Mouse (Mus musculus) fibroblast of lung, adult 2 months (primary cell): ENCODE data around the gene Mark3.
A peak's percentile ranks its signal among the peaks of the same experiment; 100 is the strongest.
"Not testable (repeated sequence)": the region's sequence is repeated elsewhere in the genome, so short reads cannot be mapped to it uniquely, and the experiment has no call there.

ENCODE experiments used
- DNase-seq: peaks from one replicate; pipeline ENCODE4 v3.0.0-alpha.2; 2011; ENCODE audit warnings: low read depth

Gene Mark3

GRCm38 (mm10) chr12:111652953-111653352 lies 78.6 kb downstream of the Mark3 start:
- no peak for DNase-seq

GRCm38 (mm10) chr12:111653434-111653833 lies 79.1 kb downstream of the Mark3 start:
- DNase-seq: no peak

- DNase-seq: no peak
Observed at GRCm38 (mm10) chr12:111655695-111656094, 81.4 kb downstream of the Mark3 start.

- DNase-seq: no peak
Observed at GRCm38 (mm10) chr12:111659331-111659730, 85.0 kb downstream of the Mark3 start.

GRCm38 (mm10) chr12:111660628-111661027 lies 86.3 kb downstream of the Mark3 start:
- DNase-seq: no peak

GRCm38 (mm10) chr12:111661554-111661953 lies 87.2 kb downstream of the Mark3 start:
- not testable (repeated sequence) for DNase-seq

GRCm38 (mm10) chr12:111663228-111664143 lies 89.2 kb downstream of the Mark3 start:
- DNase-seq: no peak

- DNase-seq: no peak
Observed at GRCm38 (mm10) chr12:111664144-111664634, 89.9 kb downstream of the Mark3 start.

GRCm38 (mm10) chr12:111665041-111665880 lies 90.9 kb downstream of the Mark3 start:
- DNase-seq: no peak

- DNase-seq: no peak
Observed at GRCm38 (mm10) chr12:111666380-111666779, 92.1 kb downstream of the Mark3 start.

- no peak for DNase-seq
Observed at GRCm38 (mm10) chr12:111667421-111667820, 93.1 kb downstream of the Mark3 start.

- peak; percentile 77 for DNase-seq
Observed at GRCm38 (mm10) chr12:111668457-111668912, 94.2 kb downstream of the Mark3 start.

GRCm38 (mm10) chr12:111669000-111669788 lies 94.9 kb downstream of the Mark3 start:
- DNase-seq: no peak

GRCm38 (mm10) chr12:111669961-111670360 lies 95.6 kb downstream of the Mark3 start:
- DNase-seq: no peak

- DNase-seq: no peak
Observed at GRCm38 (mm10) chr12:111670371-111670971, 96.1 kb downstream of the Mark3 start.

- no peak for DNase-seq
Observed at GRCm38 (mm10) chr12:111670976-111671375, 96.7 kb downstream of the Mark3 start.

GRCm38 (mm10) chr12:111671431-111671902 lies 97.1 kb downstream of the Mark3 start:
- DNase-seq: no peak

- DNase-seq: no peak
Observed at GRCm38 (mm10) chr12:111672176-111672575, 97.9 kb downstream of the Mark3 start, which contains the start of gene Ckb. TSS of gene Ckb (minus strand) at chr12:111672338.

GRCm38 (mm10) chr12:111672581-111672980 lies 98.3 kb downstream of the Mark3 start:
- no peak for DNase-seq

- DNase-seq: no peak
Observed at GRCm38 (mm10) chr12:111674850-111675486, 100.6 kb downstream of the Mark3 start.
